Mouse (Mus musculus) embryonic facial prominence, embryonic 11.5 days (tissue): ENCODE data around the gene Atp4a. TPM values are rescaled to one million over a fixed set of nuclear protein-coding genes. Genes with fewer than 3 reads are reported as not detected.
A peak's percentile ranks its signal among the peaks of the same experiment; 100 is the strongest.
"Not testable (repeated sequence)": the region's sequence is repeated elsewhere in the genome, so short reads cannot be mapped to it uniquely, and the experiment has no call there.

Experiments used
- ATAC-seq: fragments of 200-750 bp; cut with Nextera tagmentation; replicated peaks from 2 replicates; pipeline ENCODE4 v1.8.0; 2017; ENCODE audit warnings: low read depth; ENCODE audit not compliant: insufficient number of reproducible peaks, low FRiP score, low TSS enrichment
- DNase-seq: peaks from one replicate; pipeline ENCODE4 v3.0.0-alpha.2; 2015; ENCODE audit warnings: low spot score
- H3K27ac ChIP-seq: fragments of 300-500 bp; sonication (generic); replicated peaks from 2 replicates; pipeline ENCODE4 v1.5.1; 2014; ENCODE audit warnings: mild to moderate bottlenecking, low read depth, low read length, control low read depth
- H3K27me3 ChIP-seq: fragments of 300-500 bp; sonication (generic); 2 replicates; pipeline ENCODE4 v1.6.1; 2014; ENCODE audit warnings: mild to moderate bottlenecking, low read length, moderate library complexity, mixed read lengths; ENCODE audit not compliant: control insufficient read depth, insufficient read depth
- H3K36me3 ChIP-seq: fragments of 300-500 bp; sonication (generic); replicated peaks from 2 replicates; pipeline ENCODE4 v1.6.1; 2014; ENCODE audit warnings: low read depth, mild to moderate bottlenecking, low read length, moderate library complexity, mixed read lengths; ENCODE audit not compliant: control insufficient read depth, insufficient read depth
- H3K4me1 ChIP-seq: fragments of 300-500 bp; sonication (generic); 2 replicates; pipeline ENCODE4 v1.6.1; 2014; ENCODE audit warnings: low read length, mixed read lengths; ENCODE audit not compliant: control insufficient read depth, insufficient read depth
- H3K4me2 ChIP-seq: fragments of 300-500 bp; sonication (generic); 2 replicates; pipeline ENCODE4 v1.6.1; 2014; ENCODE audit warnings: low read depth, mild to moderate bottlenecking, control low read depth, low read length, moderate library complexity
- H3K4me3 ChIP-seq: fragments of 300-500 bp; sonication (generic); 2 replicates; pipeline ENCODE4 v1.5.1; 2014; ENCODE audit warnings: low read depth, low read length, control low read depth
- H3K9ac ChIP-seq: fragments of 300-500 bp; sonication (generic); replicated peaks from 2 replicates; pipeline ENCODE4 v1.6.1; 2014; ENCODE audit warnings: mild to moderate bottlenecking, control low read depth, low read length
- H3K9me3 ChIP-seq: fragments of 300-500 bp; sonication (generic); replicated peaks from 2 replicates; pipeline ENCODE4 v1.6.1; 2016; ENCODE audit warnings: mild to moderate bottlenecking, low read length, inconsistent platforms, mixed read lengths; ENCODE audit not compliant: control insufficient read depth
- WGBS: fragments of 180-500 bp; shearing (Covaris S2); extraction: QIAGEN DNeasy Blood & Tissue Kit; methylation state at CpG from one replicate; pipeline ENCODE4 v1.1.7; 2014; 5-methylcytosine and 5-hydroxymethylcytosine counted together
- polyA plus RNA-seq: library from polyadenylated mRNA; unstranded; fragments of >200 nt; fragmentation: Nextera tagmentation; extraction: Ambion mirVana; gene quantifications from 2 replicates; pipeline ENCODE4 v1.2.1, GENCODE M21; 2014

The Atp4a gene
- polyA plus RNA-seq, 1 experiment from 2014 or later: not detected

- DNase-seq: no peak
- H3K4me1 ChIP-seq: no peaks in the 10 kb centered on the region
- no peak overlapping the region for H3K4me2 ChIP-seq
- no peak for ATAC-seq
- 78% methylated on average over 7 of the region's 7 CpGs for WGBS
- H3K4me3 ChIP-seq: no peak overlapping the region
- H3K27ac ChIP-seq: no peak overlapping the region
- no peaks in the 10 kb centered on the region; the same call in 1 of the 2 replicates for H3K9me3 ChIP-seq
- H3K27me3 ChIP-seq: peaks cover 7% of the 10 kb centered on the region
- H3K36me3 ChIP-seq: no peaks in the 10 kb centered on the region
- no peak overlapping the region for H3K9ac ChIP-seq
Observed at GRCm38 (mm10) chr7:30721286-30721685, 9.3 kb downstream of the Atp4a start.

- no peak for ATAC-seq
- Histone ChIP-seq H3K27ac (no peak overlapping the region), H3K9ac (no peak overlapping the region), H3K4me2 (no peak overlapping the region), H3K27me3 (no peaks in the 10 kb centered on the region), H3K36me3 (no peaks in the 10 kb centered on the region), H3K4me3 (no peak overlapping the region), H3K4me1 (no peaks in the 10 kb centered on the region), H3K9me3 (no peaks in the 10 kb centered on the region)
- 63% methylated on average over 6 of the region's 6 CpGs for WGBS
- DNase-seq: peak; percentile 47
Observed at GRCm38 (mm10) chr7:30723274-30723953, 11.4 kb downstream of the Atp4a start.

GRCm38 (mm10) chr7:30728214-30728613, 16.2 kb downstream of the Atp4a start:
- H3K9ac ChIP-seq: peak overlapping the region; percentile 66
- no peaks in the 10 kb centered on the region for H3K36me3 ChIP-seq
- peak overlapping the region; percentile 67 for H3K4me2 ChIP-seq
- no peak for DNase-seq
- no peaks in the 10 kb centered on the region for H3K4me1 ChIP-seq
- 86% methylated on average over 6 of the region's 6 CpGs for WGBS
- H3K27me3 ChIP-seq: no peaks in the 10 kb centered on the region
- no peak overlapping the region; the same call in 1 of the 2 replicates for H3K4me3 ChIP-seq
- ATAC-seq: no peak
- no peak overlapping the region for H3K27ac ChIP-seq
- H3K9me3 ChIP-seq: no peaks in the 10 kb centered on the region

- 9% methylated on average over 26 of the region's 26 CpGs for WGBS
- DNase-seq: no peak
- no peaks in the 10 kb centered on the region for H3K36me3 ChIP-seq
- peak overlapping the region; percentile 67 for H3K4me2 ChIP-seq
- peak overlapping the region; percentile 73 for H3K4me3 ChIP-seq
- no peaks in the 10 kb centered on the region for H3K27me3 ChIP-seq
- no peaks in the 10 kb centered on the region for H3K4me1 ChIP-seq
- no peaks in the 10 kb centered on the region for H3K9me3 ChIP-seq
- H3K9ac ChIP-seq: peak overlapping the region; percentile 66
- H3K27ac ChIP-seq: no peak overlapping the region; the same call in 1 of the 2 replicates
- peak; percentile 61 for ATAC-seq
Observed at GRCm38 (mm10) chr7:30728739-30729395, 16.9 kb downstream of the Atp4a start.

- Histone ChIP-seq H3K36me3 (no peaks in the 10 kb centered on the region), H3K27ac (peak within 1 kb of the TSS; percentile 83), H3K9ac (peak within 1 kb of the TSS; percentile 66), H3K9me3 (no peaks in the 10 kb centered on the region), H3K4me2 (peak within 1 kb of the TSS; percentile 67), H3K4me1 (no peaks in the 10 kb centered on the region), H3K27me3 (no peaks in the 10 kb centered on the region), H3K4me3 (peak within 1 kb of the TSS; percentile 73)
- ATAC-seq (peak; percentile 96), DNase-seq (peak; percentile 96)
- WGBS: under 1% methylated on average over 60 of the region's 60 CpGs
Observed at GRCm38 (mm10) chr7:30729396-30730063, 17.5 kb downstream of the Atp4a start, which contains the start of gene Tmem147. Gene Tmem147, minus strand, starts transcription at chr7:30729540.

- 26% methylated on average over 15 of the region's 22 CpGs for WGBS
- Histone ChIP-seq H3K4me2 (peak overlapping the region; percentile 67), H3K27ac (peak overlapping the region; percentile 83; the same call in 1 of the 2 replicates), H3K4me3 (peak overlapping the region; percentile 73), H3K9ac (peak overlapping the region; percentile 66)
- not testable (repeated sequence) for DNase-seq, H3K27me3 ChIP-seq, H3K36me3 ChIP-seq, H3K9me3 ChIP-seq, H3K4me1 ChIP-seq, ATAC-seq
Observed at GRCm38 (mm10) chr7:30730064-30730722, 18.2 kb downstream of the Atp4a start.

GRCm38 (mm10) chr7:30736211-30736610, 24.2 kb downstream of the Atp4a start:
- H3K4me1 ChIP-seq: no peaks in the 10 kb centered on the region
- H3K9me3 ChIP-seq: no peaks in the 10 kb centered on the region
- H3K9ac ChIP-seq: no peak overlapping the region
- H3K36me3 ChIP-seq: no peaks in the 10 kb centered on the region
- no peak overlapping the region for H3K4me3 ChIP-seq
- no peak; the same call in 1 of the 2 replicates for ATAC-seq
- H3K4me2 ChIP-seq: no peak overlapping the region
- 86% methylated on average over 3 of the region's 3 CpGs for WGBS
- H3K27me3 ChIP-seq: no peaks in the 10 kb centered on the region
- DNase-seq: no peak
- no peak overlapping the region for H3K27ac ChIP-seq
